Mouse (Mus musculus): ENCODE measurements at regions not wholly inside any gene's neighbourhood (a gene's known extent, or its start where the extent isn't known, plus 50 kb on each side); places are given as distances from the start of the nearest gene placed in this dataset.
"Not testable (repeated sequence)": the region's sequence is repeated elsewhere in the genome, so short reads cannot be mapped to it uniquely, and the experiment has no call there.

GRCm38 (mm10) chr3:117117838-117118237 lies 149.1 kb upstream of the Palmd start:
- peak; percentile 31 for DNase-seq (ENCODE audit: low read depth, low spot score)

- no peak for DNase-seq (ENCODE audit: low read depth, low spot score)
Measured at GRCm38 (mm10) chr3:117116210-117116609, 147.4 kb upstream of the Palmd start.

GRCm38 (mm10) chr3:117112766-117113165 lies 144.0 kb upstream of the Palmd start:
- no peak for DNase-seq (ENCODE audit: low read depth, low spot score)

GRCm38 (mm10) chr3:117112304-117112703 lies 143.5 kb upstream of the Palmd start:
- no peak for DNase-seq (ENCODE audit: low read depth, low spot score)

GRCm38 (mm10) chr3:117108966-117109700 lies 140.3 kb upstream of the Palmd start:
- no peak for DNase-seq (ENCODE audit: low read depth, low spot score)

- no peak for DNase-seq (ENCODE audit: low read depth, low spot score)
Measured at GRCm38 (mm10) chr3:117107986-117108385, 139.2 kb upstream of the Palmd start.

GRCm38 (mm10) chr3:117107378-117107777 lies 138.6 kb upstream of the Palmd start:
- no peak for DNase-seq (ENCODE audit: low read depth, low spot score)

- no peak for DNase-seq (ENCODE audit: low read depth, low spot score)
Measured at GRCm38 (mm10) chr3:117087646-117088045, 118.9 kb upstream of the Palmd start.

GRCm38 (mm10) chr3:117076734-117077133 lies 107.9 kb upstream of the Palmd start:
- peak; percentile 94 for DNase-seq (ENCODE audit: low read depth, low spot score)

GRCm38 (mm10) chr3:117073399-117073798 lies 104.6 kb upstream of the Palmd start:
- DNase-seq (ENCODE audit: low read depth, low spot score) = peak; percentile 81

- DNase-seq (ENCODE audit: low read depth, low spot score) = peak; percentile 55
Measured at GRCm38 (mm10) chr3:117072998-117073397, 104.2 kb upstream of the Palmd start.

- no peak for DNase-seq (ENCODE audit: low read depth, low spot score)
Measured at GRCm38 (mm10) chr3:117071851-117072250, 103.1 kb upstream of the Palmd start.

- no peak for DNase-seq (ENCODE audit: low read depth, low spot score)
Measured at GRCm38 (mm10) chr3:117067470-117068053, 98.8 kb upstream of the Palmd start.

- no peak for DNase-seq (ENCODE audit: low read depth, low spot score)
Measured at GRCm38 (mm10) chr3:117065904-117066303, 97.1 kb upstream of the Palmd start.

GRCm38 (mm10) chr3:117061831-117062230 lies 93.0 kb upstream of the Palmd start:
- no peak for DNase-seq (ENCODE audit: low read depth, low spot score)

- no peak for DNase-seq (ENCODE audit: low read depth, low spot score)
Measured at GRCm38 (mm10) chr3:117061182-117061581, 92.4 kb upstream of the Palmd start.

- DNase-seq (ENCODE audit: low read depth, low spot score) = not testable (repeated sequence)
Measured at GRCm38 (mm10) chr3:117054711-117055110, 85.9 kb upstream of the Palmd start.

- DNase-seq (ENCODE audit: low read depth, low spot score) = no peak
Measured at GRCm38 (mm10) chr3:117051431-117051830, 82.6 kb upstream of the Palmd start.

- no peak for DNase-seq (ENCODE audit: low read depth, low spot score)
Measured at GRCm38 (mm10) chr3:117050909-117051308, 82.1 kb upstream of the Palmd start.

GRCm38 (mm10) chr3:117049410-117049809 lies 80.6 kb upstream of the Palmd start:
- no peak for DNase-seq (ENCODE audit: low read depth, low spot score)

GRCm38 (mm10) chr3:117044809-117045208 lies 76.0 kb upstream of the Palmd start:
- no peak for DNase-seq (ENCODE audit: low read depth, low spot score)

- peak; percentile 51 for DNase-seq (ENCODE audit: low read depth, low spot score)
Measured at GRCm38 (mm10) chr3:117044304-117044703, 75.5 kb upstream of the Palmd start.

- DNase-seq (ENCODE audit: low read depth, low spot score) = no peak
Measured at GRCm38 (mm10) chr3:117038928-117039300, 70.1 kb upstream of the Palmd start.
